Mouse (Mus musculus): ENCODE data around the gene Ncam1.

Gene Ncam1

DNA sequence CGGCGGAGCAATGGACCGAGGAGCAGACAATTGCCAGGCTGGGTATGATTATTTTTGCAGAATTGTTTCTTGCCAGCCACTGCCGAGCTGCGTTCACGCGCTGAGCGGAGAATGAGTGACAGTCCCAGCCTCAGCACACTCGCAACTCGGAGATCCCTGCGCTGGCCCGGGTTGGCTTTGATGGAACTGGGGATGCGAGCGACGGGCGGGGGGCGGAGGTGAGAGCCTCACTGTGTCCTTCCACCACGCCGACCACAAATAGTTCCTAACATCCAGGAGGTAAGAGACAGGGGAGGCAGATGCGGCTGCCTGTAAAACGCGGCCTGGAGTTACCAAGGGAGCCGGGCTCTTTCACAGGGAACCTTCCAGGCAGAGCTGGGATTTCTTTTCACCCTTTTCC, at the start of gene Ncam1:
Ncam1 (minus strand) TSS at position 120 of the 400 bp plus-strand sequence.
- peak; percentile 100 for DNase-seq (ENCODE audit: low read depth, low spot score)

DNA sequence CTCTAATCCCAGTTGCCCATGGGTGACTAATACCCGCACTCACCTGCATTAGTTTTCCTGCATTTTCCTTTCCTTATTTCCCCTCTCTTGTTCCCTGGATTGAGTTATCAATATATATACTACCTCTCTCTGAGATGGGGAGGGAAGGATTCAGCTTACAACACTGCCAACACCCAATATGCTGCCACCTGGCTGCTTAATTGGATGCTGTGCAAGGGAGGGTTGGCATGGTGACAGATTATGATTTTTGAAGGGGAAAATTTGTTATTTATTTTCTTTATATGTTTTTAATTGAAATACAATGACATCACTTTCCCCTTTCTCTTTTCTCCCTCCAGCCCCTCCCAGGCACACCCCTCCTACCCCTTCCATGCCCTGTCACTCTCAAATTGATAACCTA, 35.3 kb upstream of the Ncam1 start:
- DNase-seq (ENCODE audit: low read depth, low spot score) = peak; percentile 39

DNA sequence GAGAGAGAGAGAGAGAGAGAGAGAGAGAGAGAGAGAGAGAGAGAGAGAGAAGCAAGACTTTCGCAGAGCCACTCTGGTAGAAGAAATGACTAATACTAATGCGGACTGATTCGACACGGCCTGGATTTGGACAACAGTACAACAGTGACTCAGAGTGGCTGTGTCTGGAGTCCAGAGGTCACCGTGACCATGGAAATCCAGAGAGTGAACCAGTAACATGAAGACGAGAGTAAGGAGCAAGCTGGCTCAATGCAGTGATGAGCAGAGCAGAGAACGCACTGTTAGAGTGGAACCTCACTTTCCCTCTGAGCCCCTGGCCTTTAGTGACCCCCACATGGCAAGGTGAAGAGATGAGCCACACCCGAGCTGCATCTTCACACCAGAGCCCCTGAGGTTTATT, 28.9 kb upstream of the Ncam1 start:
- DNase-seq (ENCODE audit: low read depth, low spot score) = no peak

DNA sequence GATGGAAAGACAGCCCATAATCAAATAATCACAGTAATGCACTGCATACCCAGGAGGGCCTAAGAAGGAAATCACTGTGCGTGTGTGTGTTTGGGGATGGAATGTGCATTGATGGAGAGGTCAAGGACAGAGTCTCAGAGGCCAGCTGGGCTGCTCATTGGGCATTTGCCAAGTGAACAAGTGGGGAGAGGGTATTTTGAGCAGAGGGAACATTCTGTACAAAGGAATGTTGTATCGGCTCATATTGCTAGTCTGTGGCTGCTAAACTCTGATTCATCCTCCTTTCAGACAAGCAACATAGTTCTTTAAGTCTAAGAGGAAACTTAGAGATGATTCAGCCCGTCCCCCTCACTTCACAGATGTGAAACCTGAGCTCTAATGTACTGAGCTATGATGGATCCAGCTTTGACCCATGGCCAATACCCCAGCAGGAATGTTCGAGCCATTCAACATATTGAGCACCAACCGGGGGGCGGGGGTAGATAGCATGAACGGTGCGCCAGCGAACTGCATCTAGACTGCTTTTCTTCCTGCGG, 17.5 kb upstream of the Ncam1 start:
- DNase-seq (ENCODE audit: low read depth, low spot score) = peak; percentile 58

DNA sequence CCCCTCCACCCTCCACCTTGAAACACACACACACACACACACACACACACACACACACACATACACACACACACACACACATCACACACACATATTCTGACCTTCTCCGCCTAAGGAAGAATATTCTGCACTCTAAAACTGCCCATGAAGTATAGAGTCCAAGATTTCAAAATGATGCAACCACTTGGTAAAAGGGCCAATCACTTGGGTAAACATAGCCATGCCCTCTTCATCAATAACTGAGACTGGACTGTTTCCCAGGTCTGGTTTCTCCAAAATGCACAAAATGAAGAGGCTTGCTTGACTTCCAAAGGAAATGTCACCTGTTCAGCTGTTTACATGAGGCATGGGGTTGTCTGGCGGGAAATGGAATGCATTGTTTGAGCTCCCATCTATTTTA, 15.7 kb upstream of the Ncam1 start:
- DNase-seq (ENCODE audit: low read depth, low spot score) = no peak

DNA sequence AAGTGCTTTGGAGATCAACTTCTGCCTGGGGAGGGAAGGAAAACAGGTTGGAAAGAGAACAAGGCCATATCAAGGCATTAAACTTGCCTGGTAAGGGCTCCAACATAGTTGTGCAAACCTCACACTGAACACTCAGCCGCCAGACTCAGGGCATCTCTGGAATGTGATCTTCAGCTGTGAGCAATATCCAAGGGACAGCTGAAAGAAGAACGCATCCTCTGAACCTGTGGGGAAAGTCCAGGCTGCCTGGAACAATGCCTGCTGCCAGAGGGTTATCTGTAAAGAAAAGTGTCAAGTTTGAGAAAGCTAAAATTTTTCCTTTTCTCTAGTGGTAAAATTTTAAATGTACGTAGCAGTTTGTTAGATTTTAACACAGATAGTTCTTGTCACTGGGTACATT, 4.5 kb upstream of the Ncam1 start:
- no peak for DNase-seq (ENCODE audit: low read depth, low spot score)

DNA sequence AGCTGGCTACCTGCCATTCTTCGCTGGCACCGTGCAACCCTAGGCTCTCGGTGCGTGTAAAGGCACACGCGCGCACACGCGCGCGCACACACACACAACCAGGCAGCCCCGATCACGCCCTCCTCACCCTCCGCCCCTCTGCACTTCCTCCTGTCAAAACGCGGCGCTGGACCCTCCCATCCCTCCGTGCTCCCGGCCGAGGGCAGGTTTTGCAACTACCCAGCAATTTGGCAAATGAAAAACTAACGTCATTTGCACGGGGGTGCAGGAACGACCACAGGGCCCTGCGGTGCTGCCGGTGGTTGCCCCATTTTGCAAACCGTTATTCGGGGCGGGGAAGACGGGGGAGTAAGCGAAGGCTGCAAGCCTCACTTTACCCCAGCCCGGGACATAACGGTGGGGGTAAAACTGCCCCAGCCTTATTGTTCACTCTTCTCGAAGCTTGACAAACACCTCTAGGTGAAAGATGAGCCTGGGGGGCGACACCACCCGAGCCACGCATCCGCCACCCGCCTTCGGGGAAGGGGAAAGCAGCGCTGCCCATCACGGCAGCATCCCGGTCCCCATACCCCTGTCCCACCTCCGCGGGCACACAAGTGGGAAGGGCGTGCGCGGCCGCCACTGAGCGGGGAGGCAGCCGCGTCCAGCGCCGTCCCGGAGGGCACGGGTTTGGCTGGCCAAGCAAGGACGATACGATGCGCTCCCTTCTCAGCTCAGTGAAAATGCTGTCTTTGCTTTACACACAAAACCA, 729 bp downstream of the Ncam1 start:
- DNase-seq (ENCODE audit: low read depth, low spot score) = peak; percentile 91

DNA sequence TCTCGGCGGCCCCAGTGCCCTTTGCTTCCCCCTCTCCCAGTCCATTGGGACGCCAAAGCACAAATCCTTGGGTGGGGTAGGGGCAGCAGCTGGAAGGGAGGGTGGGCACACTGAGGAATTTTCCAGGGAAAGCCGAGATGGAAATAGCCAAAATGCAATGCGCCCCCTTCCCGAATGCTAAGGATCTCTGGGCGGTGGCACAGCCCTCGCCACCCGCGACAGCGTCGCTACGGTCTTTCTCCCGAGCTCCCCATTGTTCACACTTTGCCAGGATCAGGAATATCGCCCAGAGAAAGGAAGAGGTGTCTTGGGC, 1.3 kb downstream of the Ncam1 start:
- no peak for DNase-seq (ENCODE audit: low read depth, low spot score)

DNA sequence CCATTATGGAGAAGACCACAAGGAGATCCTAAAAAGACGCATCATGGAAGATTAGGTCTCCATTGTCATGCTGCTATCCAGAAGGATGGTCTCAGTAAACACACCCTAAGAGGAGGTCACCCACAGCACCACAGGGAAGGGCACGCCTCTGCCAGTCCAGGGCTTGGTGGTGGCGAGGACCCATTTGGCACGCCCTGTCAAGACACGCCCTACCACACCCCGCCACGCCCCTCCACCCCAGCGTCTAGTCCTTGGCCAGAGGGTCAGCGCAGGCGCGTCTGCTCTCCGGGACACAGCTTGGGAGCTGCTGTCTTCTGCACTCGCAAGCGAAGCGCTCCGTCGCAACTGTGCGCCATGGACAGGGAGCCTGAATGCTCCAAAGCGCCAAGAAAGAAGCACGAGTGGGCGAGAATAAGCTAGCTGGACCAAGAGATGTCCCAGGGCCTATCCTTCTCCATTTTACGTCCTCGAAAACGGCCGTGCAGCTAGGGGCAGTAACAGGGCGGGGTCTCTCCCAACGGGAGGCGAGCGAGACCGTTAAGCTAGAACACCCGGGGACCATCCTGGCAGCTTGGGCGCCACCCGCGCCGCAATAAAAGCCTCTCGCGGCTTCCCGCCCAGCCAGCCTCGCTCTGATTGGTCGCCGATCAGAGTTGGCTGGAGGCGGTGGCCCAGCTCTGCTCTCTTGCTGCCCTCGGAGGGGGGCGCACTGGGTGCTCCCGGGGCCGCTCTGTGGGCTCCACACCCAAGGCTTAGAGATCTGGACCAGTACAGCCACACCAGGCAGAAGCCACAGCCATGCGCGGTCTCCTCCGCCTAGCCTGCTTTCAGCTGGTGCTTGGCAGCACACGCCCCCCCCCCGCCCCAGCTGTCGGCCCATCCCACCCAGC, 1.9 kb downstream of the Ncam1 start:
- DNase-seq (ENCODE audit: low read depth, low spot score) = peak; percentile 92

DNA sequence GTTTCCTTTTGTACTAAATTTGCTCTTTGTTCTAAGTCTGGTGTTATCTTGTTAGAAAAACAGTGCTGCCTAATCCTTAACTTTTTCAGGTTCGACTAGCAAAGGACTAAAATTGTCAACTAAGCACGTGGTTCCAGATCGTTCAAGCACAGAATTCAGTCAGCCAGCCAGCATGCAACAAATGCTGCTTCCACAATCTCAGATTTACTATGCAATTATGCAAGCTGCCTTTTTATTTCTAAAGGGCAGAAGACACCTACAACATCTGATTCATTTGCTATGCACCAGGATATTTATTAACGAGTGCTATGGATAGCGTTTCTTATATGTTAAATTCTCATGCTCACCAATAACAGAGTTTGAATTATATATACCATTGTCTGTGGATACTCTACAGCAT, 2.8 kb downstream of the Ncam1 start:
- DNase-seq (ENCODE audit: low read depth, low spot score) = peak; percentile 54

DNA sequence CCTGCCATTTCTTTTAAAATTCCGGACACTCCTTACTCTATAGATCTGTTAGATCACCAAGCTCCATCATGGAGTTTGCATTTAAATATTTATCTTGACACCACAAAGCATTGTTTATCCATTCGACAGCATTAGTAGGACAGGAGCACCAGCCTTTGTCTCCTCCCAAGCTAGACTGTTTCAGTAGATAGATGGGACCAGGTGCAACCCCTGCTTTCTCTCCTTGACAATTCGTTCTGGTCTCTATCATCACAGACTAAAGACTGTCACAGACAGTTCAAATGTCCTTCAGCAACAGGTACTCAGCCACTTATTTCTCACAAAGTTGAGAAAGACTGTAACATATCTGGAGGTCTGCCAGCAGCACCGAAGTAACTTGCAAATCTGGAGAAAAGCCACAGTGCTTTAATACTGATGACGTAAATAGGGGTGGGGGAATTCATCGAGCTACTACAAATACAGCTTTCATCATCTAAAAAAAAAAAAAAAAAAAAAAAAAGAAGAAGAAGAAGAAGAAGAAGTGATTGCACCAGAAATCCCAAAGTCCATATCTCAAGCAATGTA, 4.7 kb downstream of the Ncam1 start:
- DNase-seq (ENCODE audit: low read depth, low spot score) = no peak

DNA sequence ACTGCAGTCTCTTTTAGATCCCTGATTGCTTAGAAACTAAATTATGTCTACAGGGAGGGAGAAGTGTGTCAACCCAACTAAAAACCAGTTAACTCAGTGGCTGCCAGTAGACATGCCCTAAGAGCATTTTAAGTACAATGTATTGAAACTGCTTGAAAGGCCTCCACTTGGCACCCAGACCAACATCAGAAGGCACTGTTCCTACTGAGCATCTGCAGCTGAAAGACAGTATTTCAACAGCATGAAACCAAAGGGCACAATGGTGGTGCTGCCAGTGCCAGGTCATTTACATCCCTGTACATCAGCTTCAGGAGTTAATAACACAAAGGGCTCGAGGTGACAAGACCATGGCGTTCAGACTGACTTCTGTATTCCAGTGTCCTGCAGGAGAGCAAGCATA, 5.5 kb downstream of the Ncam1 start:
- peak; percentile 39 for DNase-seq (ENCODE audit: low read depth, low spot score)

DNA sequence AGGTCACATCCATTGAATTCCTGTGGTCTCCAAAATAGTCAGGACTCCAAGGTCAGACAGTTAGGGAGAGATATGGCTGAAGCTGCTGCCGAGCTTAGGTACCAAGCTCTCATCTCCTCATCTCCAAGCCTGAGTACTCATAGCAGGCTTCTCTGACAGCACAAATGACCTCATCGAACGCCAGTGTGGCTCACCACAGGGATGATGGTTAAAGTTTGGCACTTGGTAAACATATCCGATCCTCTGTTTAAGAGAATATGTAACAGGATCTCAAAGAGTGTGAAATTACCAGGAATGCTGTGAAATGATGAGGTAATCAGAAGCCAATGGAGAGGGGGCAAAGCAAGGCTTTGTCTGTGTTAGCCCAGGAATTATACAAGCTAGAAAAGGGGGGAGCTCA, 6.1 kb downstream of the Ncam1 start:
- peak; percentile 44 for DNase-seq (ENCODE audit: low read depth, low spot score)

DNA sequence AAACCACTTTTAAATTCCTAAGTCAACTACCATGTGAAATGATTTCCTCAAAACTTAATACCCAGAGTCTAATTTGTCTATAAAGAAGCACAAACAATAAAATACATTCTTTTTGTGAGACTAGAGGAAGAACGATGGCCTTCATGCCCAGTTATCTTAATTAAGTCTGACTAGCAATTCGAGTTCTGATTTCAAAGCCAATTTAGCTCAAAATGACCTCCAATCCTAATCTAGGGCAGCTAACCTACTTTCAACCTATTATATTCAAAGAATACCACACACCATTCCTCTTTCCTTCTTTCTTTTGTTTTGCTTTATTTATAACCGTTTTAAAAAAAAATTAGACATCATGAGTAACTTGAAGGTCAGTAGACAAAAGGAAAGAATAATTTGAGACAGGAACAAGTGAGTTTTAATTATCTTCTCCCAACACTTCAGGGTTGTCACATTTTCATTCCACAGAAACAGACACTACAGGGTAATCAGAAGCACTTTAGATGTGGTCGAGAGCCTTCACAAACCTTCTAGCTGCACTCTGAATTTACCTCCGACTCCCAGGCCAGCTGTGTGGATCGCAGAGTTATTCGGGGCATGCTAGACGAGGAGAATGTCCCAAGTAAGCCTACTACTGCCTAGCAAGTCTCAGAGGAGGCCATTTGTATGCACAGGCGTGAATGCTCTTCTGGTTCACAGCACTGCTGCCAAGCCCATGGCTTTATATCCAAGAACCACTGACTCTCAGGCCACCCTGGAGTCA, 17.5 kb downstream of the Ncam1 start:
- DNase-seq (ENCODE audit: low read depth, low spot score) = no peak

DNA sequence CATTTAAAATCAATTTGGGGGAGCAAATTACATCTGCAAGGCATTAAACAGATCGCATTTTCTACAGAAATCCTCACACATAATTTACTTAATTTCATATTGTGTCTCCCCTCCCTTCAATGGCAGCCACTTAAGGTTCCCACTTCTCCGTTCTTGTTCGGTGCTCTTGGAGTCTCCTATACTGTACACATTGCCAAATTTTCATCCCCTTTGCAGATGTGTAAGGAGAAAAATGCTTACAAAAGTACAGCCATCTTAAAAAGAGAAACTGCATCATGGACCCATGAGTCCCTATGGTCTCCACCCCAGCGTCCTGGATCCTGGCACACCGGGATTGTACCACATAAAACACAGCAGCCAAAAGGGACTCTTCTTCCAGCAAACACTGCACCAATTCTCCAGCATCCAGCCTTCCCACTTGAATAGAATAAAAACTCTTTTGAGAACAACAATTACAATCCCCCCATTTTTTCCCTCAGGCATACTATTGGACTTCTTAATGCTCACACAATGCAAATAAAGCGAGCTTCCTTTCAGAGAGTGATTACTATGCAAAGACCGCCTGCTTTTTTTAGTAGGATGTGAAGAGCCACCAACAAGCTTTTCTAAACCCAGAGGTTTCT, 21.6 kb downstream of the Ncam1 start:
- DNase-seq (ENCODE audit: low read depth, low spot score) = peak; percentile 54

DNA sequence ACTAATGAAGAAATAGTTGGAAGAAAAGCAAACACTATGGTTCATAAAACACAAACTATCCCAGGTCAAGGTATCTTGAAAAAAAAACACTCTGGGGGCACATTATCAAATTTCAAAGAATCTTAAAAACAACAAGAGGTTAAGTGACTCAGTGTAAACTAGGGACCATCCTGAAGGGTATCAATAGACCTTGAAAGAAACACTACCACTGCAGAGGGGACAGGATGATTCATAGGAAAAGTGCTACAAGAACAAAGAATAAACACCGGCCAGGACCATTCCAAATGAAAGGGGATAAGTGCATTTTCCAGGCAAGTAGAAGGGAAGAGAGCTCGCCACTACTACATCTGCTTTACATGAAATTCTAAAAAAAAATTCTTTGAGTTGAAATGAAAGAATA, 32.1 kb downstream of the Ncam1 start:
- DNase-seq (ENCODE audit: low read depth, low spot score) = no peak

DNA sequence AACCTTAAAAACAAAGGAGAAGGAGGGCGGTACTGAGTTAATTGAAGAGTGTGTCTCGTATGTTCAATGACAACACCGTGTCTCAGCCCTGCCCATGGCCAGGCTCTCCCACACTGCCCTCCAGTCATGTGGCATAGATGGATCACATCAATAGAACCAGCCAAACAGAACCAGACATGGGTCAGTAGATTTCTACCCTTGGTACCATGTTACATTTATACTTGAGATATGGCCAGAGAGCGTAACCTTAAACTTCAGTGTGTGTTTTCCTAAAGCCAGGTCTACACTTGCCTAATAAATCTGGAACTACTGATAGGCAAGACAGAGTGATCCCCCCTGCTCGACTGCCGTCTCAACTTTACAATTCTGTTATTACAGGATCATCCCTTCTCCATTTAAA, 38.2 kb downstream of the Ncam1 start:
- DNase-seq (ENCODE audit: low read depth, low spot score) = no peak

DNA sequence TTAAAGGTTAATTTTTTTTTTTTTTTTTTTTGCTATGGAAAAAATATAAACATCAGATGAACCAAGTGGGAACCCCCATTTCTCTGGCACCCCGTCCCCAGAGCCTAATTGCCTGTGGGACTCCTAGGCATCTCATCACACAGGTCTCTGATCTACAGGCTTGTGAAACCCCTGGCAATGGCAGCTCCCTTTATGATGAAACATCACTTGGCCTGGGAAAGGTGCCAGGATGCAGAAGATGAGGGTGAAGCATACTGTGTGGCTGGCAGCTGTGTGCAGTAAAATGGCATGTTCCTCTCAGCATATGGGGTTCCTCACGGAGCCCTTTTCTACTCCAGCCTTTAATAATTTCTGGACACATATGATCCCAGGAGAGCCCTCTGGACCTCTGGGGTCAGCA, 40.3 kb downstream of the Ncam1 start:
- DNase-seq (ENCODE audit: low read depth, low spot score) = peak; percentile 85

DNA sequence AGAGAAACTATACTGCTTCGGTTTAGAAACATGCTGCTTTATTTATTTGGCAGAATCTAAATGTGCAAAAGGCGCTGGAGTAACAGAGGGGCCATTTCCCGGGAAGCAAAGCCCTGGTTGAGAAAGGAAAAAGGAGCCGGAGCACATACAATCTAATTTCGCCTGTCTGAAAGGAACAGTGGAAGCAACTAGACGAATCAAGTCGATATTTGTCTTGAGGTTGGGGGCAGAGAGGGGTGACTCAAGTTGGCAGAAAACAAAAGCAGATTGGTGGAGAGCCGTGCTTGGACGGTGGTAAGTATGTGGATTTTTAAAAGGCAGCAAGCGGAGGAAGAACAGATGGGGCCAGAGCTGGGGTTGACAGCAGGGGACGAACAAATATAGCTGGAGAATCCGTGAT, 40.7 kb downstream of the Ncam1 start:
- peak; percentile 97 for DNase-seq (ENCODE audit: low read depth, low spot score)

DNA sequence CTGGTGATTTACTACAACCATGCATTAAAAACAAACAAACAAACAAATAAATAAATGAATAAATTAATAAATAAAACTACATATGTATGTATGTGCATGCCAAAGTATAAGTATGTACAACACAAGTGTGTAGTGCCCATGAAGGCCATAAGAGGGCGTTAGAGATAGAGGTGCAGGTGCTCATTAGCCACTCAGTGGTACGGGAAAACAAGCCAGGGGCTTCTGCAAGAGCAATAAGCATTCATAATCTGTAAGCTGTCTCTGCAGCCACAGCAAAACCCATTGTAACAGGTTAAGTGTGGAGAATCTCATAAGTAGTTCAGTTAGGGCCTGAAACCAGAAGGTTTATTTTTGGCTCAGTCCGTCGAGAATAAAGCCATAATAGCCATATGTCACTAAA, 41.1 kb downstream of the Ncam1 start:
- DNase-seq (ENCODE audit: low read depth, low spot score) = no peak

DNA sequence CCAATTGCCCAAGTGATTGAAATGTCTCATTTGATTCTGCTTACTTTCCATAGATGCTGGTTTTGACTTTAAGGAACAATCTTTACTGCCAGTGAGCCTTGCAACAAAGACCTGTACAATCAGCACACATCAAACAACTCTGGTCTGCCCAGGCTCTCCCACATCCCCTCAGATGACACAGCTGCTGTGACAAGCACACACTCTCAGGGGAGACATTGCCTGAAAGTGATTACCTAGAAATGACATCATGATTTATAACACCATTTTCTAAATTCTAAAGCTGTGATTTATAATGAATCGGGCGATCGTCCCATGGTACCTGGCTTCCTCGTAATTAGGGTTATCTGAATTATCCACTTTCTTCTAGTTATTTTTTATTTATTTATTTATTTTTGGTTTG, 42.0 kb downstream of the Ncam1 start:
- DNase-seq (ENCODE audit: low read depth, low spot score) = no peak
